Mouse (Mus musculus) 416B (cell line): ENCODE data around the gene Mospd3.

Experiments used
- DNase-seq: peaks from one replicate; pipeline ENCODE4 v3.0.0; 2011; ENCODE audit warnings: low read depth

Mospd3 gene

DNA sequence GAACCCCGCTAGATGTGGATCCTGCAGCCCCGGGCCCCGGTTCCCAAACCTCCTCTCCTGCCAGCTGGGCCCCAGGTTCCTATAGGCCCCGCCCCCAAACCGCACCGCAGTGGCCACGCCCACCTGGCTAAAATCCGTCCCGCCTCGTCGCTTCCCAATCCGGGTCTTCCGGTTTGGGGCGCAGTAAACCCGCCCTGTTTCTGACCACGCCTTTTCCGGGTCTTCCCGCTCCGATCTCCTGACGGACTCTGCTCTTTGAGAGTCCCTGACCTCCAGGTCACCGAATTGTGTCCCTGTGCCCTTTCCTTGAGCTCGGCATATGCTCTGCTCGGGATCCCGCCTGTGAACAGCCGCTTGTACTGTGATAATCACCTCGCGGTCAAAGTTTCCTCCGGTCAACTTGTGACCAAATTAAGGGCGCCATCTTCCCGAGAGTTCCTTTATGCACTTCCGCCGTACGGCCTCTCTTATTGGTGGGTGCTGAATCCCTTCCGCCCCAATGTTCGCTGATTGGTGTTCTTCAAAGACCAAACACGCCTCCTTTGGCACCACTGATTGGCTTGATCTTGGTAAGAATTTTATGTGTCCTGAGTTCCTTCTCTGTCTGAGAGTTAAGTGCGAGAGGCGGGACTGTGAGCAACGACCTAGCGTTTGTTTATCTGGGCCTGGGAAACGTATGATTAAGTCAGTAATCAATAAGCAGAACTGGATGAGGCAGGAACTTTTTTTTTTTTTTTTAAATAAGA lies at the start of gene Mospd3:
TSS of gene Mospd3 (minus strand) at position 440 of the 746 bp plus-strand sequence.
- DNase-seq, result peak; percentile 100

DNA sequence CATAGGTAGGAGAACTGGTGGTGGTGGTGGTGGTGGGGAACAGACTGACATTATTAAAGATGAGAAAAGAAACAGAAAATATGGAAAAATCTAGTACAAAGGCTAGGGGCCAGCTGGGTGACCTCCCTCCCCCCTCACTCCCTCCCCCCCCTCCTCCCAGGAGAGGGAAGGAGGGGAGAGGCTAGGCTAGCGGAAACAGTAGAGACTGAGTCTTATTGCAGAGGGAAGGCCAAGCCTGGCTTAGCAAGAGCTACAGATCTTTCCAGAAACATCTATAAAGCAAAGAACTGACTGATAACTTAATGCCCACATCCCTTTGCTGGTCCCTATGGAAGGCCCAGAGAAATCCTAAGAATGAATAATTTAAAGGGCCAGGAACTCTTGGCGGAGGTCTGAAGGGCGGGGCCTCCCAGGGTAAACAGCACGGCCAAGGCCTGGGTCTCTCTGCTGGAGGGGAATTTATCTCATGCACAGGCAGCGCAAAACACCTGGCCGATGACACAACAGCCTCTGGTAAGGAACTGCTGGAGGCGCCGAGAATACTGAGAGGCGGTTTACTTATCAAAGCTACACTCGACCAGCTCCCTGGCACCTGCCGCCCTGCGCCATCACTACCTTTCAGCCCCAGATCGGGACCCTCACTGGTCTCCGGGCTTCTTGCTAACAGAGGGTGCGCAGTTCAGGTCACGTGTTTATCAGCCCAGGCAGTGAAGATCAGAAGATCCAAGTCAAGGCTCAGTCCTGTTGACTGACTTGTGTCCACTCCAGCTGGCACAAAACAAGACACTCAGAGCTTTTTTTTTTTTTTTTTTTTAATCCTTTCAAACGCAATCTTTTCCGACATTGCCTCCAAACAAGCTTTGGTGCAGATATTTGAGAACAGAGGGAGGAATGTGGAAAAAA lies 49.1 kb upstream of the Mospd3 start:
- DNase-seq, result no peak

DNA sequence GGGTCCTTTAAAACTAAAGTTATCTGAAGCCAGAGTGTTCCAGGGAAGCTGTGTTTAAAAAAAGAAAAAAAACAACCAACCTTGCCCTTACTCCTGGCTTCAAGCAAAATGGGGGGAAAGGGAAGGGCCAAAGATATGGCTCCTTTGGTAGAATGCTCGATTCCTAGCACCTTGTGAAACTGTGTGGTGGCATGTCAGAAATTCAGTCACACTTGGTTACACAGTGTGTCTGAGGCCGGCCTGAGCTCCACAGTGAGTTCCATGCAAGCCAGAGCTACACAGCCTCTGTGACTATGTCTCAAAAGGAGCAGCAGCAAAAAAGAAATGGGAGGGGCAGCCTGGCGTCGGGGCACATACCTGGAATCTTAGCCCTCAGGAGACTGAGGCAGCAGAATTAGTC lies 48.4 kb upstream of the Mospd3 start:
- DNase-seq, result no peak

DNA sequence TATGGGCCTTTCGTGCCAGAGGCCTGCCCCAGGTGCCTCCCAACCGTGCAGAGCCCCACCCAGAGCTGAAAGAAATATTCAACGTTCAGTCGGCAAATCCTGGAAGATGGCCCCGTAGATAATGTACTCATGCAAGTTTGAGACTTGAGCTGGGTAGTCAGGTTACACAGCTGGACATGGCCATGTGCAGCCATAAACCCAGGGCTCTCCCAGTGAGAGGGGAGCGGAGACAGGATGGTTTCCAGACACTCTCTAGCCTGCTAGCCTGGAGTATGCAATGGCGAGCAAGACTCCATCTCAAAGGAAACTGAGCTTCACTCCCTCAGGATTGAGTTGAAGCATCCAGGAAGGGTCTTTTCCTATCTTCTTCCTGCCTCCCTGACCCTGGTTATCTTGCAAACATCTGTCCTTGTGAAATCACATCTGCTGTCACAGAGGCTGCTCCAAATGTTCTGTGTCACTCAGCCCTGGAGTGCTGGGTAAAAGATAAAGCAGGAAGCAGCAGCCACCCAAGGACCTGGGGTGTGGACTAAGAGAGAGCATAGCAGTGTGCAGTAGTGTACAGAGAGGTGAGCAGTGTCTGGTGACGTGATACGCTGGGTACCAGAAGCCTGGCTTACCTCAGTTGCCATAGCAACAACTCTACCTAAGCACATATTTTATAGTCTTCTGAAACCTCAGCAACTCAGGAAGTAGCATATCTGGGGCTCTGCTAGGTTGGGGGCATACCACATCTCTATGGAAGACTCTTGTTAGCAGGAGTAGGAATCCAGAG lies 47.2 kb upstream of the Mospd3 start:
- no peak for DNase-seq

DNA sequence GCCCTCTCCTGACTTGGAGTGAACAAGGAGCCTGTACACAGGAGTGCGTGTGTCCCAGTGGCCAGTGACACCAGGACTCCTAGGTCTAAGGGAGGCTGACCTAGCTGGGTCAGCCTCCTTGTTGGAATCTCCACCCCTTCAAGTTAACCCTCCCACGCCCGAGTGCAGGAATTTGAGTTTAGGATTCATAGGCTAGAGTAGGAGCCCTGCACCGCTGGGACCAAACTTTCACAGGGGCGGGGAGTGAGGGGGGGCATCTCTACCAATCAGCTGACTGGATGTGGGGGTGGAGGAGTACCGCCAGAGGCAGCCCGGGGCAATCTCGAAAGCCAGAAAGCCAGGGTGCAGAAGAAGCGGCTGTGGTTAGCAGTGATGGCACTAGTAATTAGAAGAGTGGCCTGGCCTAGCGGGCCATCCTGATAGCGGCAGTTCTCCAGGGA lies 44.8 kb upstream of the Mospd3 start, which contains the start of gene Irs3:
TSS of gene Irs3 (minus strand) at position 63 of the 440 bp plus-strand sequence.
- DNase-seq, result no peak

DNA sequence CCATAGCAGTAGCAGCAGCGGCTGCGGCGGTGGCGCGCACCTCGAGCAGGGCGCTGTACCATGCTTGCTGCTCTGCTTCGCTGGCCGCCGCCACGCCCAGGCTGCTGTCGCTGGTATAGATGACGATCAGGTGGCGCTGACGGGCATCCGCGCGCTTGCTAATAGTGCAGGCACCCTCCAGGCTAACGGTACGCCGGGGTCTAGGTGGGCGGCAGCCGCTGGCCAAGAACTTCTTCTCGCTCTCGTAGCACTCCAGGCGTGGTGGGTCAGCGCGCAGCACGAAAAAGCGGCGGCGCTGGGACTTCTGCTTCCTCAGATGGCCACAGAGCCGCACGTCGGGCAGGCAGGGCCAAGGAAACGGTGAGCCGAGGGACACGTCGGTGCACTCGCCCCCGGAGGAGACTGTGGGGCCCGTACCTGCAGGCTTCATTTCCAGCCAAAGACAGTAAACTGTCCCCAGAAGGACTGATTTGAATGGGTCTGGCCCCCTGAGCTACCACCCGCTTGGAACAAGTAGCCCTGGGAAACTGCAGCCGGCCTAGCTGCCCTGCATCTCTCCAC lies 44.3 kb upstream of the Mospd3 start:
- DNase-seq, result no peak

DNA sequence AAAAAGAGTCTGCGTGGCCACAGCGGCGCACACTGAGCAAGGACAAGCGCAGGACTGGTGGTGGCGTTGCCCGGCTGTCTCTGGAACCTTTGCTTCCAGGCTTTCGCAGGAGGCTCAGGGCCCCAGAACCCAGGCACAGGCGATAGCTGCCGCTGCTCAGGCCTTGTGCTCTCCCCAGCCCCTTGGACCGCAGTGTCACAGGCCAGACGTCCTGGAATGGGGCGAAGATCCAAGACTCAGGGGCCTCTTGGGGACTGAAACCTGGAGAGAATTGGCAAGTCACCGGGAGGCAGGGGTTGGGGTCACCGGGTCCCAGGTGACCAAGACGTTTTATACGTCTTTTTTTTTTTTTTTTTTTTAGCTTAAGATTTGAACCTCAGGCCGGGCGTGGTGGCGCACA lies 43.6 kb upstream of the Mospd3 start:
- no peak for DNase-seq

DNA sequence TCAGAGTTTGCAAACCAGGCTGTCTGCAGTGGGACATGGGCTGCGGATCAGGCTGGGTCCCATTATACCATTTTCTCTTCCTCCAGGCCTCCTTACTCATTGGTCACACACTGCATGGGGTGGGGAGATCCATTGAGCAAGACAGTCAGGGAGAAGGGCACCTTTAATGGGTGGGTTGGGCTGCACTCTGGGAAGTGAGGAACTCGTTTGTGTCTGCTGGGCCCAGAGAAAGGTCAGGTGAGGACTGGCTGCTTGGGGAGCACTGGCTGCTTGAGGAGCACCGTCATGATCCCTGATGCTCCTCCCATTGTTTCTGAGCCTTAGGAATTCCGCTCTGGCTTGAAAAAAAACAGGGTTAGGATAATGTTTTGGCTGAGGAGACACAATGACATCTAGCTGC lies 42.0 kb upstream of the Mospd3 start:
- DNase-seq, result no peak

DNA sequence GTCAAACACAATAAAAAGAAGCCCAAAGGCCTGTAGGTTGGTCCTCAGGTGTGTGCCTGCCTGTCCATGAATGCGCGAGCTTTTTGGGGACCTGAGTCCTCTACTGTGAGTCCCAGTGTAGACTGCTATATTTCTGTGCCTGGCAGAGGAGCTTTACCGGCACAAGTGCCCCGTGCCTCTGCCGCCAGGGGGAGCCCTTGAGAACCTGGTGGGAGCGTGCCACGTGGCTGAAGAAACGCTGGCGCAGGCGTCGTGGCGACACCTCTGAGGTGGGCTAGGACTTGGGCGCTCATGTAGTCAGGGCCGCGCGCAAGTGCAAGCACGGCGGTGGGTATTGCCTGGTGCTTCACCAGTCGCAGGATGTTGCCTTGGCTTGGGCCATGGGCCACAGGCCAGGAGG lies 40.2 kb upstream of the Mospd3 start, which contains the start of gene Sap25:
TSS of gene Sap25 (plus strand) at position 281 of the 400 bp plus-strand sequence.
- DNase-seq, result peak; percentile 32

DNA sequence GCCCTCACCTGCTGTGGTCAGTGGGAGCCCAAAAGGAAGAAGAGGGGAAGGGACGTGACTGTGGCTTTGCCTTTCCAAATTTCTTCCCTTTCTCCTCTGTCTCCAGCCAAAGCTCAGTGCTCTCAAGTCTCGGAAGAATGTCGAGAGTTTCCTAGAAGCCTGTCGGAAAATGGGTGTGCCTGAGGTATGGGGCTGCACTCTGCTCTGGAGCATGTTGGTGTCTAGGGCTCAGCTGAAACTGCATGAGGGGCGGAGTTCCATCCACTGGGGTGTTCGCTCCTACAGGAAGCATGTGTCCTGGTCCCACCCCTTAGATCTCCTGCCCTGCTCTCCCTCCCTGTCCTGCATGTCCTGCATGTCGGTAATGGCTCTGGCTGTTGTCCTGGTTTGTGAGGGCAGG lies 38.6 kb upstream of the Mospd3 start:
- no peak for DNase-seq

DNA sequence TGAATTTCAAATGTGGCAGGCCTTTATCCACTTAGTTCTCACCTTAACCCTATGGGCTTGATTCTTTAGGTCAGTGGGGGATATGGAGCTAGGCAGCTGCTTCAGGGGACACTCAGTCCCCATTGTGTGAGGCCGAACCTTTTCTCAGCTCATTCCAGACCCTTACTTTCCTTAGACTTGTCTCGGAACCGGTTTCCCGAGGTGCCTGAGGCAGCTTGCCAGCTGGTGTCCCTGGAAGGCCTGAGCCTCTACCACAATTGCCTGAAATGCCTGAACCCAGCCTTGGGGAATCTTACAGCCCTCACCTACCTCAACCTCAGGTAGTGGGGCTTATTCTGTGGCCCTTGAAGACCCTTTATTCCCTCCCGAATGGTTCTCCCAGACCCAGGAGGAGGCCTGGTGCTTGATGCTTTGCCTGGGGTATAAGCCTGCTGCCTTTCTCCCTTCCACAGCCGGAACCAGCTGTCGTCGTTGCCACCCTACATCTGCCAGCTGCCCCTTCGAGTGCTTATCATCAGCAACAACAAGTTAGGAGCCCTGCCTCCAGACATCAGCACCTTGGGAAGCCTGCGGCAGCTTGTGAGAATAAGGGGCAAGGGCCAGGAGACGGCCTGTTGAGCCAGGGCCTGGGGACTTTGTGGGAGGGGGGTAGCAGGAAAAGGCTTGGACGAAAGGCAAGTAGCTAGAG lies 32.7 kb upstream of the Mospd3 start:
- DNase-seq, result no peak

DNA sequence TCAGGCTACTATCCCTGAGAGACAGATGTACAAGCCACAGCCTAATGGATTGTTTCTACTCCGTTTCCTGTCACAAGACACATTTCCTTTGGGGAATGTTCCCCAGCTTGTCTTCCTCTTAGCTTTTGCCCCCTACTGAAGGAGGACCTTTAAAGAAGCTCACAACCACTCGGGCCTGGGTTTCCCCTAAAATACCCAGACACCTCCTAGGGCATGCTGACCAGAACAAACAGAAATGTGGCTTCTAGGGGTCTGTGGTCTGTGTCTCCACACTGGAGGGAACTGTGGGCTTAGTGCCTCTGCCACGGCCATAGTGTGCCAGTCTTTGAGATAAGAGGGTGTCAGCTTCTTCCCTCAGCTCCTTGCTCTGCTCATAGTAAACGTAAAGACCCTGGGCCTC lies 30.7 kb upstream of the Mospd3 start:
- no peak for DNase-seq

DNA sequence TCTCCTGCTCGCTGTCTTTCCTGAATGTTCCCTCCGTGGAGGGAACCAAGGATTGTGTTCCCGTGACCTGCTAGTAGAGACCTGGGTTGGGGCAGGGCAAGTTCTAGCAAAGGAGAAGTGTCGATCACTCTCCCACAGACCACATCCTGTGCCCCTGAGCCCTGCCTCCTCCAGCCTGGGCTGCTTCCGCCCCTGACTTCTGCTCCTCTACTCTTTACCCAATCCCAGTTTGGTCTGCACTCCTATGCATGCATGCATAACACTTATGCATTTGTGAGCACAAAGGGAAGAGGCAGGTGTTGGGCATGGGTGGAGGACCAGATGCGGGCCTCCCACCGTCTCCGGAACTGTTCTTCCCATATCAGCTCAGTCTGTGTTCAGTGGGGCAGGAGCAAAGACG lies 30.3 kb upstream of the Mospd3 start:
- peak; percentile 87 for DNase-seq

DNA sequence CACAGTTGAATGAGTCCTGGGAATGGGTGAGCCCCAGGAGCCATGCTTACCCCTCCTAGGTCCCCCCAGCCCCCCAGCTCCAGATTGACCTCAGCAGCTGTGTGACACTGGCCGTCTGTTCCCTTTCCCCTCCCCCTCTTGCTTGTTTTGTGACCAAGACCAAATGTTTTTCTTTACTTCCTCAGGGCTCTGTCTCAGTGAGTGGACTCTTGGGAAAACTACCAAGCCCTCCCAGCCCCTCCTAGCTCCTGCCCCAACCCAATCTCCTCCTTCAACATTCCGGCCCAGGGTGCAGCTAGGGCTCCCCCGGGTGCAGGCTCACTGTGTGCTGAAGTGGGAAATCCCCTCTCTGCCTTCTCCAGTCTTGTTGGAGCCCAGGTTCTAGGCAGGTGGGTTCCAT lies 29.7 kb upstream of the Mospd3 start:
- peak; percentile 40 for DNase-seq

DNA sequence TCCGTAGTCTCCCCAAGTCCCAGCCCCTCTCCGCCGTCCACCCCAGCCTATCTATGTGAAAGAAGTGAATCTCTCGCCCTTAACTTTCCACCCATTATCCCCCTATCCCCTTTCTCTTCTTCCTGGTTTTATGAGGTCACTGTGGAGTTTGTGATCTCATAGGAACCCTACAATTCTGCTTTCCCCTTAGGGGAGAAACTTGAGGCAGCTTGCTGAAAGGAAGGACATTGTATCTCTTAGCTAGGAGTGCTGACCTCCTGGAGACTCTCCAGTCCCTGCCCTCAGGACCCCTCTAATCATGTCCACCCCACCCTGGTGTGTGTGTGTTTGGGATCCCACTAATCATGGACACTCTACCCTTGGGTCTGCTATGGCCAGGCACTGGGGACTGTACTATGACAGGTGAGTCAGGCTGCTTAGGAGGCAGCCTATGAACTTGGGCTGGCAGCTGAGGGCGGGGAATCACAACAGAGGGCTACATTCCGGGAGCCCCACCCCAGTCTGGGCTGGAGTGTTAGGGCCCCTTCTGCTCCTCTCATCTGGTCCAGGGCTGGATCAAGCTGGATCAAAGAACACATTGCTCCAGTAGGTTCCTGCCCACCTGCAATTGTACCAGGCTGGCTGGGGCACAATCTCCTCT lies 29.2 kb upstream of the Mospd3 start:
- DNase-seq, result peak; percentile 56

DNA sequence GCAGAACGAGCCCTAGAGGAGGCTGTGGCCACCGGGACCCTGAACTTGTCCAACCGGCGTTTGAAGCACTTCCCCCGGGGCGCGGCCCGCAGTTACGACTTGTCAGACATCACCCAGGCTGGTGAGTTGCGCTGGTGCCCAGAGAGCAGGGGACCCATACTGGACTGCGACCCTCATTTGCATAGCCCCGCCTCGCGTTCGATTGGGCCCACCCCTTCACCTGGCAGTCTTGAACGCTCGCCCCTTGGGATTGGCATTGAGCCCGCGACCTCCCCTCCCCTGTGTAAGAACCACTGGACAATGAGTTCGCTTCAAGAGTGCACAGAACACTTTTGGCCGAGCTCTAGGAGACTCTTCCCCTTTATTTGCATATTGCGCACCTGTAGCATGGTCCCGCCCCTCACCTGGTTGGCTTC lies 28.5 kb upstream of the Mospd3 start:
- no peak for DNase-seq

DNA sequence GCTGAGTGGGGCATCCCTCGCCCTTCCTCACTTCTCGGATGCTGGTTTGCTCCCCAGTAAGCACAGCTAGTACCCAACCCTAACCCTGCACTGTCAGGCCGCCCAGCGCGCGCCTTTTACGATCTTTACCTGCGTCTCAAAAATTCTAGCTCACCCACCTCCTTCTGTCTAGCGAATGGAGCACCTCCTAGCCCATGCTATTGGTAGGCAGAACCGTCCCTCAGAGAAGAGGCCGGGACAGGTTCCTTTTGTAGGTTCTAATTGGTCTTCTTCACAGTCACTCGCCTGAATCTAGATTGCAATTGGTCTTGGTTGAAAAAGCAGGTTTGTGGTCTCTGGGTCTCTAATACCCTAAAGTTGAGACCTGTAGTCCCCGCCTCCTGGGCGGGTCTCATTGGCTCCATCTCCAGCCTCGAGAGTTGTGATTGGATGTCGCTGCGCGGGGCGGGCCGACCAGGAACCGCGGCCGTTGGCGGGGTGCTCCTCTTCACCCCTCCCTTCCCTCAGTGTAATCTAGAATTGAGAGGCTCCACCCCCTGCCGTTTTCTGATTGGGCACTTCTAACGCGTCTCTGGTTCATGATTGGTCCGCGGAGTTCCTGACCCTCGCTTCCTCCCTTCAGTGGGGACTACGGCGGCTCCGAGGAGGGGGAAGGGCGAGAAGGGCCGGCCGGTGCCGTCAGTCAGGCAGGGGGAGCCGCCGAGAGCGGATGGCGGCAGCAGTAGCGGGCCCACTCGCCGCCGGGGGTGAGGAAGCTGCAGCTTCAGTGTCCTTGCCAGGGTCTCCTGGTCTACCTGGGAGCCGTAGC lies 27.8 kb upstream of the Mospd3 start, which contains the start of the genes Fbxo24, Lrch4 and Gm20605:
TSS of gene Fbxo24 (minus strand) at position 505 of the 808 bp plus-strand sequence.
TSS of gene Lrch4 (plus strand) at position 624 of the 808 bp plus-strand sequence.
TSS of gene Gm20605 (plus strand) at position 678 of the 808 bp plus-strand sequence.
- DNase-seq, result peak; percentile 100

DNA sequence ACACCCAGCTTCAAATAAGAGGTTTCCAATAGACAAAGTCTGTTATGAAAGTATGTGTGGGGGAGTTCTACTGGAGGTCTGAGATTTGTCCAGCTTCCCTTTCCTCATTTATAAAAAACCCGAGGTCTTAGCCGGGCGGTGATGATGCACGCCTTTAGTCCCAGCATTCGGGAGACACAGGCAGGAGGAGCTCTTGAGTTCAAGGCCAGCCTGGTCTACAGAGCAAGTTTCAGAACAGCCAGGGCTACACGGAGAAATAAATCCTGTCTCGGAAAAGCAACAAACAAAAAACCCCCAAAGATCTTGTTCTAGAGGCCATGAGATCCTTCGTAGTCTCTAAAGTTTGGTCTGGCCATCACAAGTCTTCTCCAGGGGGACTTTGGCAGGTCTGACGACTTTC lies 27.1 kb upstream of the Mospd3 start:
- DNase-seq, result peak; percentile 68

DNA sequence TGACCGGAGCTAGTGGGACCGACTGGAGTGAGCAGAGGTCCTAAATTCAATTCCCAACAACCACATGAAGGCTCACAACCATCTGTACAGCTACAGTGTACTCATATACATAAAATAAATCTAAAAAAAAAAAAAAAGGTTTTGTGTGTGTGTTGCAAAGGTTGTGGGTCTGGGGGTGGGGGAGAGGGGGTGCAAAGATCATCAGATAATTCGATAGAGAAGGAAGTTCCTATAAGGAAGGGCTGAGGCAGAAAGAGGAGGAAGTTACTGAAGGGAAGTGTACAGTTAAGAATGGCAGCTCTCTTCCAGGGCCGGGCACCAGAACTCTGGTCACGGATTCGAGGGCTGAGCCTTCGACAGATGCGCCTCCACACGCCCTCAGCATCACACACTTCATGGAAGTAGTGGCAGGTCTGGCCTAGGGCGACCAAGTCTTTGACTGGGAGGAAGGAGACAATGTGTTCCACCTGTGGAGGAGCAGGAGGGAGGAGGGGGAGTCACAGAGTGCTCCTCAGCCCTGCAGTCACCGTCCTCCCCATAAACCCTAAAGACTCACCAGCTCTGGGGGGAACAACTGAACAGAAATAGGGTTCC lies 23.2 kb upstream of the Mospd3 start:
- no peak for DNase-seq
